Mouse (Mus musculus) gastrocnemius, postnatal 4 days (tissue): ENCODE data around the gene Creb3l1. TPM values are rescaled to one million over a fixed set of nuclear protein-coding genes. Genes with fewer than 3 reads are reported as not detected.

Experiments
- DNase-seq, 2 experiments: peaks; one replicate each; pipeline ENCODE4 v3.0.0; 2021 to 2022; ENCODE audit warnings: low spot score in 2 of 2, mixed read lengths in 2 of 2
- long read RNA-seq, 2 experiments: library from polyadenylated mRNA; stranded (forward); transcript quantifications; one replicate each; pipeline ENCODE4 v2.0.0; 2021
- total RNA-seq, 2 experiments: library from RNA; stranded (reverse); gene quantifications; 2 replicates each; pipeline ENCODE4 v1.2.3; 2021

Gene Creb3l1
- 10 to 100 TPM; 44.8 to 59.4 TPM for total RNA-seq
- long read RNA-seq, experiment 1, transcript Creb3l1-201 (12 exons, 2,603 nt): major isoform, 55 of 64 reads
- long read RNA-seq, experiment 1, partial matches to known transcripts: 6 of 64 reads
- long read RNA-seq, experiment 1, other reads (novel, unspliced or antisense): 3 of 64 reads
- long read RNA-seq, experiment 2, transcript Creb3l1-201 (12 exons, 2,603 nt): major isoform, 54 of 67 reads
- long read RNA-seq, experiment 2, partial matches to known transcripts: 9 of 67 reads
- long read RNA-seq, experiment 2, other reads (novel, unspliced or antisense): 4 of 67 reads

- peak; percentile 55 to 78 for DNase-seq
These were observed at the start of gene Creb3l1 for GRCm38 (mm10) chr2:92024274-92024672. TSS of gene Creb3l1 (minus strand) at chr2:92024502.

GRCm38 (mm10) chr2:92071143-92071542, 46.8 kb upstream of the Creb3l1 start:
- no peak for DNase-seq

- DNase-seq: no peak
These were observed 45.3 kb upstream of the Creb3l1 start for GRCm38 (mm10) chr2:92069630-92070029.

GRCm38 (mm10) chr2:92067600-92067999, 43.3 kb upstream of the Creb3l1 start:
- no peak for DNase-seq

- DNase-seq: no peak
These were observed 42.6 kb upstream of the Creb3l1 start for GRCm38 (mm10) chr2:92066899-92067298.

- DNase-seq: no peak
These were observed 41.6 kb upstream of the Creb3l1 start for GRCm38 (mm10) chr2:92065938-92066337.

- no peak for DNase-seq
These were observed 41.1 kb upstream of the Creb3l1 start for GRCm38 (mm10) chr2:92065269-92065888.

GRCm38 (mm10) chr2:92063106-92063505, 38.8 kb upstream of the Creb3l1 start:
- DNase-seq: no peak

GRCm38 (mm10) chr2:92061337-92061736, 37.0 kb upstream of the Creb3l1 start:
- DNase-seq: no peak

GRCm38 (mm10) chr2:92060291-92060690, 36.0 kb upstream of the Creb3l1 start:
- DNase-seq: no peak

- peak; percentile 36 to 54 for DNase-seq
These were observed 35.3 kb upstream of the Creb3l1 start for GRCm38 (mm10) chr2:92059481-92060220.

- DNase-seq: no peak
These were observed 34.6 kb upstream of the Creb3l1 start for GRCm38 (mm10) chr2:92058936-92059335.

- DNase-seq: peak; percentile 87 to 92
These were observed 34.2 kb upstream of the Creb3l1 start for GRCm38 (mm10) chr2:92058469-92058868.

- DNase-seq: peak in 1 of 2 experiments; percentile 14
These were observed 32.5 kb upstream of the Creb3l1 start for GRCm38 (mm10) chr2:92056760-92057159.

GRCm38 (mm10) chr2:92055831-92056236, 31.5 kb upstream of the Creb3l1 start:
- DNase-seq: peak; percentile 43 to 70

- DNase-seq: peak; percentile 89 to 95
These were observed 31.0 kb upstream of the Creb3l1 start for GRCm38 (mm10) chr2:92055101-92055813.

- no peak for DNase-seq
These were observed 28.5 kb upstream of the Creb3l1 start for GRCm38 (mm10) chr2:92052754-92053153.

- DNase-seq: no peak
These were observed 27.9 kb upstream of the Creb3l1 start for GRCm38 (mm10) chr2:92052188-92052587.

- no peak for DNase-seq
These were observed 23.9 kb upstream of the Creb3l1 start for GRCm38 (mm10) chr2:92048034-92048690.

- no peak for DNase-seq
These were observed 23.3 kb upstream of the Creb3l1 start for GRCm38 (mm10) chr2:92047601-92048000.

GRCm38 (mm10) chr2:92043285-92043684, 19.0 kb upstream of the Creb3l1 start:
- no peak for DNase-seq
